Mouse (Mus musculus) heart, postnatal 0 days (tissue): ENCODE data around the gene Pex11a.

ENCODE experiments used
- CTCF ChIP-seq: IDR thresholded peaks from 2 replicates; pipeline ENCODE4 v1.5.1; 2016; ENCODE audit warnings: antibody characterized with exemption, control low read depth, low read depth
- EP300 ChIP-seq: IDR thresholded peaks from 2 replicates; pipeline ENCODE4 v1.6.1; 2016; ENCODE audit warnings: antibody characterized with exemption, low read depth

DNA sequence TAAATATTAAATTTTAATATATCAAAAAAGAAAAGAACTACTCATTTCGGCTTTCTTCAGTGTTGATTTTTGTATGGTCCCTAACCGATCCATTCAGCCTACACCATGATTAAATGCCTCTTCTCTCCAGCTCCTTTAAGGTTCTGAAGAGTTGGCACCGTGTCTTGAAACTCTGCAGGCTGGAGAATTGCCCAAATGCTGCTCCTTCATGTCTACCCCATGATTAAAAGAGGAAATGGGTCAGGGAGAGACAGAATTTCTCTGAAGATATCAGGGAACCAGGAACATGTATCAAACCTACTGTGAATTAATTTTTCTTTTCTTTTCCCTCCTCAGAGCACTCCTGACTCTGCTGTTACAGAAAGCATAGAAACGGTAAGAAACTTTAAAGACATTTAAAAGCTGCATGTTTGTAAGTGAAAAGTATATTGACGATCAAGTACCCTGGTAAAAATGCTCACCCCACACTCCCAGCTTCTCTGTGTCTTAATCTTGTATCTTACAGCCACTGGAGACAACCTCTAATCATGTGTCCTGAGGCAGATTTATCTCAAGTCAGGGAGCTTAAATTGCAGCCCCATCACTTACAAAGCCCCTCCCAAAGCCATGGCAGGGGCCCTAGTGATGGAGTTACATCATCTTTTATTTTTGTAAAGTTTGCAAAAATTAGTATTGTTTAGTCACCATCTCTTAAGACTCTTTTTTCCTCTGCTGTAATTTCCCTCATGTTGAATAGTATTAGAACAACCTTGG, 18.4 kb upstream of the Pex11a start:
- TF ChIP-seq CTCF: no peak
- no peak for TF ChIP-seq EP300
